Mouse (Mus musculus): ENCODE data around the gene Ank.
"Not testable (repeated sequence)": the region's sequence is repeated elsewhere in the genome, so short reads cannot be mapped to it uniquely, and the experiment has no call there.

Gene Ank

DNA sequence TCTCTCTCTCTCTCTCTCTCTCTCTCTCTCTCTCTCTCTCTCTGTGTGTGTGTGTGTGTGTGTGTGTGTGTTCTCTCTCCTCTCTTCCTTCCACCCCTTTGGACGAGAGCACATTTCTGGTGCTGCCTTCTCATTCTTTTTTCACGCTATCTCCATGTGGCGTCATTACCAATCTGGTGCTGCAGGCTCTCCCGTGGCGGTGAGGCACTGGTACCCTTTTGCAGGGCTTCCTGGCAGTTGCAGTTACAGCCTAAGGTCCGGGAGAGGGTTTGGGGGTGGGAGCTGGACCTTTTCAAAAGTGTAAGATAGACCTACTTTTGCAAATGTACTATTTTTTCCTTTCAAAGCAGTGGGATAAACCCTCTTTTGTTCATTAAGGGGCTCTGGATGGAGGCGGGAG lies 1.2 kb downstream of the Ank start:
- no peak for DNase-seq

DNA sequence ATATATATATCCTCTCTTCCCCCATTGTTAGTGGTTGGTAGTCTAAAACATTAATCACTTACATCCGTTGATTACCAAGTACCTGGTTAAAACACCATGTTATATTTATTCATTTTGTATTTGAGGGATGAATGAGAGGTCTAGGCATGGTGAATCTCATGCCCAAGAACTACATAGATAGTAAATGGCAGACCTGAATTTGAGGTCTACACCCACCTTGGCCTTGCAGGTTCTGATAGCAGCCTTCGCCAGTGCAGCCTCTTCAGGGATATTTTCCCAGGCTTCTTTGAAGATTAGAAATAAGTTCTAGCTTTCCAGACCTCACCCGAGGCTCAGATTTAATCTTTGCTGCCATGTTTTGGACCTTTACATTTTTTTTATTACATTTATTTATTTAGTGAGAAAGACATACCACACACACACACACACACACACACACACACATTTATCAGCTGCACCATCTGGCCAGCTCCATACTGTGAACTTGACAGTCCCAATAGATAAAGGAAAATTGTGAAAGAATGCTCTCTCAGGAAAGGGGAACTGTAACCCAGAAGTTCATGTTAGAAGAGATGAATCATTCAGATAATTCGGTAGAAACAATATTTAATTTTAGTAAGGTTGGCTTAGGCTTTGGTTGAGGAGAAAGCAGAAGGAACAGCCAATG lies 2.5 kb downstream of the Ank start:
- DNase-seq: no peak

DNA sequence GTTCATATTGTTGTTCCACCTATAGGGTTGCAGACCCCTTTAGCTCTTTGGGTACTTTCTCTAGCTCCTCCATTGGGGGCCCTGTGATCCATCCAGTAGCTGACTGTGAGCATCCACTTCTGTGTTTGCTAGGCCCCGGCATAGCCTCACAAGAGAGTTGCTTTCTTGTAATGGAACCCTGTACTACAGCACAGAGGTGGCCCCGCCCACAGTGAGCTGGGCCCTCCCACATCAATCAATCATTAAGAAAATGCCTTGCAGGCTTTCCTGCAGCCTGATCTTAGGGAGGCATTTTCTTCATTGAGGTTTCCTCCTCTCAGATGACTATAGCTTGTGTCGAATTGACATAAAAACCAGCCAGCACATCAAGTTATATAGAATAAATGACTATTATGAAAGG lies 3.9 kb downstream of the Ank start:
- DNase-seq: not testable (repeated sequence)

DNA sequence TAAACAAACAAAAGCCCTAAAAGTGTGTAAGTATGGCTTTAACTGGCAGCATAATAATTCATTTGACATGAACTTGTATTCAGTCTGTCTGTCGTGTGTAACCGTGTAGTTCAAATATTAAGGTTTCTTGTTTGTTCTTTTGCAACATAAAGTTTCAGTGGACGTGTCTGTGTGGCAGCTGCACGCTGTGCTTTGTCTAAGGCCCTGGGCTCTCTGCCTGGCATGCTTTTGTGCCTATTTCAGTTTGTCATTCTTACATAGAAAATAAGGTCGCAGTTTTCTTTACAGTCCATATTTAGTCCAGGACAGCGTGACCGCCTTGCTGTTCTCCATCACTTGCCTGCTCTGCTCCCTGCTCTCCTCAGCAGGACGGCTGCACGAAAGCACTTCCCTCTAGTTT lies 5.8 kb downstream of the Ank start:
- no peak for DNase-seq

DNA sequence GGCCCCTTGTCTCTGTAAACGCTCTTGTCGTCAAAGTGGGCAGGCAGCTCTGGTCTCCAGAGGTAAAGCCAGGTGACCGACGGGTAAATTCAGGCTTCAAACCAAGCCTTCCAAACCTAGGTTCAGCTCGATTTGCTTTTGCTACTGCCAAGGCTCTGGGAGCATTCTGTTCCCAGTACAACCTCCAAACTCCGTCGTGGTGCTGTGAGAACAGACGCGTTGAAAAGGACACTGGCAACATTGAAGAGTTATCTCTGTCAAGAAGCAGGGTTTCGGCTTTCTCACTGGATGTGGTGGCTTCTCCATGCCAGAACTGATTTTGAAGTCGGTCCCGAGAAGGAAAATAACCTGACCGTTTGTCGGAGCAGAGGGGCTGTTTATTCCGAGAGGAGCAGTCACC lies 9.5 kb downstream of the Ank start:
- DNase-seq: no peak

DNA sequence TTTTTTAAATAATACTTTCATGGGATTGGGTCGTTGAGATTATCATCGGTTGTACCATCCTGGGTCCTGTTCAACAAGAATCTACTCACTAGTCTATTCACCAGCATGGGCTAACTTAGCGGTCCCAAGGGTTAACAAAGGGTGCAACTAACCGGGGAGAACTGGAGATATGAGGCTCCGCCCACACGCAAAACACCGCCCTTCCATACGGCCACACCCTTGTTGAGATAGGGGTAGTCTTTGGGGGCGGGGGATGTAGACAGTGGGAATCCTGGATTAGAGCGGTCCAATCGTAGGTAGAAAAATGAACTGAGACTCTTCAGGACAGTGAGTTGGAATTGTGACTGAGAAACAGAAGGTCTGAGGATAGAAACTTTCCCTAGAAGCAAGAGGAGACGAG lies 10.2 kb downstream of the Ank start:
- DNase-seq: no peak

DNA sequence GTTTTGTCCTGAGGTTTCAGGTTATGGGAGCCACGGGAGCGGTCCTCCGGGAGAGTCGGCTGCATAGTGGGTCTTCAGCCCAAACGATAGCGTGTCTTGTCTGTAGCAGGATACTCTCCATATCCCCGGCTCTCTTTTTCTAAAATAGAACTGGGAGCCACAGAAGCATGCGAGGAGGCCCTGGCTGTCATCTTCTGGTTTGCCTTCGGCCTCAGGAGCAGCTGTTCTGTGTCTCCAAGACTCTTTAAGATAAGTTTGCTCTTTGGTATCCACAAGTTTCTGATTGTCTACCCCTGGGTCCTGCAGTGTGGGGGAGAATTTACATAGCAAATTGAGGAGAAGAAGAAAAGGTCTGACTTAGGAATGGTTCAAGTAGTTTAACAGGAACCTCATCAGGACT lies 10.7 kb downstream of the Ank start:
- DNase-seq: no peak

DNA sequence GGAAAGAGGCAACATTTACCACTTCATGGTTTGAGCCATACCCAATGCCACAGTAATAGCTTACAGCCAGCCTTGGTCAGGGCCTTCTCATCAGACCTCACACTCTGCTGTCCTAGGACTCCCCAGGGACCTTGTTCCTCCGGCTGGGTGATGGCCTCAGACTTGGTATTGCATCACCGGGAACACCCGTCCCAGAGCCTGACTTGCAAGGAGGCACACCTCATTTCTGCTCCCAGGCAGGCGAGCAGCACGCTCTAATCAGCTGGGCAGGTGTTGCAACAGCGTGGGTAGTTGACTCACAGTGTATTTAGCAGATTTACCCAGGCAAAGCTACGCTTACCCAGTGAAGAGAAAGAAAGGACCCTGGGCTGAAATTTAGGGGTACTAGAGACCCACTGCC lies 11.2 kb downstream of the Ank start:
- DNase-seq: peak in 1 of 2 experiments; percentile 49

DNA sequence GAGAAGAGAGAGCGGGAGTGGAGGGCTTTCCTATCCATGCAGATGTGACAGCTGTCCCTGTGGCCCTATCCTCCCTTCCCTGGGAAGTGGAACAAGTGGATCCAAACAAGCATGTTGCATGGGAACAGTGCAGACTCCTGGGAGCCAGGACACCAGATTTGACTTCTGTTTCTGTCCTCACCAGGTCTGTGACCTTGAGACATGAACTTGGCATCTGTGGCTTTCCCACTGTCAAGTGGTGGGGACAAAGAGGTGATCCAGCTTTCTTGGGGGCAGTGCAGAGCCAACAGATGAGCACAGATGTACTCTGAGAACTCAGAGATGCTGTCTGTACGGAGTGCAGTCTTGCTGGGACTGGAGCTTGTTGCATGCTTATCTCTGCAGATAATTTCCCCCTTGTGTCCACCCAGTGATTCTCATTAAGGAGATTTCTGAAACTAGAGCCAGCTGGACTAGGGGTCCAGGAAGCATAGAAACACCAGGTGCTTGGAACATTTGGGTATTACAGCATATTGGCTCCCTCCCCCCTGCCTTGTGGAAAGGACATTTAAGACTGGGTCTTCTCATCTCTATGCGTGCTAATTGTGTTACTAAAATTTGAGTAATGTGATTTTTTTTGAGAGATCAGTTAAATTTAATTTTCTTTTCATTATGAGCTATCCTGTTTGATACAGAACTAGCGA lies 14.0 kb downstream of the Ank start:
- no peak for DNase-seq

DNA sequence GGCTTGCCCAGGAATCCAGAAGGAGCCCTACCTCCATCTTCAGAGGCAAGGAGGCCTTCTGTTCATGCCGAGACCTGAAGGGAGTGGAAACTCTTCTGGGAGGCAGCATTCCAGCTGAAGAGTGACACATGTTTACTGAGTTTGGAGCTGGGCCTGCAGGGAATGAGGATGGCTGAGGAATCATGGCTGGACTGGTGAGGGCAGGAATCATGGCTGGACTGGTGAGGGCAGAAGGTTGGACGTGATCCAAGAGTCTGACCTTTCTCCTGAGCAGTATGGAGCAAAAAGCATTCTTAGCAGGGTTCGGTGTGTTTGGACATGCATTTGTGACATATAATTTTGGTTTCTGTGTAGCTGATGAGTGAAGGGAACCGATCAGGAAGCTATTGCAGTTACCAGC lies 15.5 kb downstream of the Ank start:
- no peak for DNase-seq

DNA sequence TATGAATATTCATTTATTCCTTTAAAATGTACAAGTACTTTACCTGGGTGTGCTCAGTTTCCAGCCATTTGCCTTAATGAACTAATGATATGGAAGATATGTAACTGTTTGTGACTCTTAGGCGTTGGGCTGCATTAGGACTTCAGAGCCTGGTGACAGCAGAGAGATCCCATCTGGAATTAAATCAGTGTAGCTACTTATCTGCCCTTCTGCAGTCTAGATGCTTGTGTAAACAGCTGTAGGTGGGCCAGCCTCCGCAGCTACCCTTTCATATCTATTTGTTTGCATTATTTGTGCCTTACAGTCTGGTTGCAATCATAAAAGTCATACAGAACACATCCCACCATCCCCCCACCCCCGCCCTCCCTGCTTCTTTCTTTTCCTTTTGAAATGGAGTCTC lies 16.7 kb downstream of the Ank start:
- no peak for DNase-seq

DNA sequence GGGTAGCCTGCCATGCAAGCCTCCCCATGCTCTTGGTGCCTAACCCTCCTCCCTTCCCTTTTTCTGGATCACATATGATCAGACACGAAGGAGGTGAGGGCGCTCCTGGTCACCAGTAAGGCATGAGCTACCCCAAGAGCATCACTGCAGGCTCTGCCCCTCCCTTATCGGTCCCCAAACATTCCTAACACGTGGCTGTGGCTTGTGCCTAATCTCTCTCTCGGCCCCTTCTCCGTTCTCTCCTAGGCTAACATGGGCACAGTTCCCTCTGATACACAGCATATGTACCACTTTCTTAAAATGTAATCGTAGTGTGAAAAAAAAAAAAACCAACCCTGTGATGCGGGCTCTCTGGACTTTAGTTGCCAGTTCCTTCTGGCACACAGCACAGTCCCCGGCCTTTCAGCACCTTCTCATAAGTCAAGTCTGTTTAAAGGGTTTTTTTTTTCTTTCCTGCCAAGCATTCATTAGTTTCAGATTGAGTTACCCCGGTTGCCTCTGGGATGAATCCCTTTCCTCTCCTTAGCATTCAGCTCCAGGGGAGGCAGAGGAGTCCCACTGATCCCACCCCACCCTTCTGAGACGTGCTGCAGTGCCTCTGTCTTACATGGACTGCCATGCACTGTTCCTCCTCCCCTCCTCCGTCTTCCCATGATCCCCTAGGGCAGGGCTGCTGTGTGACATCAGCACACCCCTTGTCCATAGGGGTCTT lies 19.2 kb downstream of the Ank start:
- no peak for DNase-seq

DNA sequence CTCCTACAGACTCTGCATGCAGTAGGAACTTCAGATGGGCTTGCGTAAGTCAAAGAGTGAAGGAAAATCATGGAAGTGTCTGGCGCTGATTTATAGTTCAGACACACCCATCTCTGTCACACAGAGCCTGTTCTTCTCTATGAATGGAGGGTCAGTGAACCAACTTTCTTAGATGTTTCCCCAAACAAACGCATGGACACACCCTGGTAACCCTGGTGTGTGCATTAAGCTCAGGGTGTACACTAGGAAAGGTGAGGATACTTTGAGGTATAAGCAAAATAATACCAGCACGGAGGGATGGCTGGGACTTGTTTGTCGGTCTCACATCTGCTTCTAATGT lies 19.8 kb downstream of the Ank start:
- DNase-seq: no peak

DNA sequence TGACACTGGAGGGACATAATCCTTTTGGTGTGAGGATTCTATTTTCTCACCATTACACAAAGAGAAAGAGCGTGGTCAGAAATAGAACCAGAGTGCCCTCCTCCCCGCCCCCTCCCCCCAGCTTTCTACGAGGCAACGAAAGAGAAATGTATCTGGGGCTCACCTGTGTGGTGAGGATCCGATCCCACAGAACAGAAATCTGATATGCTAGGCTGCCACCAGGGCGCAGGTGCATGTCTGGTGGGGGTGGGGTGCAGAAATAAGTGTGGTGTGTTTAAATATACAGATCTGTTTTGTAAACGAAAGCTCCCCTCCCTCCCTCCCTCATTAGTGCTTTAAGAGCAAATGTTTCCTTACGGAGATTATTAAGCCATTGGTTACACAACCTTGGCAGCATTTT lies 20.6 kb downstream of the Ank start:
- DNase-seq: no peak

DNA sequence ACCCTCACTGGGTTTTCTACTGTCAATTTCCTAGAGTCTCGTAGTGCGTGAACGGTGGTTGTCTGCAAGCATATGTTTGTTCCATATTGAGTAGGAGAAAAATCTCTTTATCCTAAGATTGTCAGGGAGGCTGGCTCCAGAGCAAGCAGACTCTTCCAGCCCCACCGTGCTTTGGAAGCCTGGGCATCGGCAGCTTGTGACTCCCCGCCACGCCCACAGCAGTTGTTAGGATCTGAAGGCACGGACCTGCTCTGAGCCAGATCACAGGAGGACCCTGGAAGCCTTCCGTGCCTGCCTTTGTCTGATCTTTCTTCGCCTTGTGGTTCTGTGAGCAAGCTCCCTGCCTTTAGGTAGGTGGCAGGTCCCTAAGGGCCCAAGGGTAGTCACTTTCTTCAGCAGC lies 21.6 kb downstream of the Ank start:
- DNase-seq: no peak

DNA sequence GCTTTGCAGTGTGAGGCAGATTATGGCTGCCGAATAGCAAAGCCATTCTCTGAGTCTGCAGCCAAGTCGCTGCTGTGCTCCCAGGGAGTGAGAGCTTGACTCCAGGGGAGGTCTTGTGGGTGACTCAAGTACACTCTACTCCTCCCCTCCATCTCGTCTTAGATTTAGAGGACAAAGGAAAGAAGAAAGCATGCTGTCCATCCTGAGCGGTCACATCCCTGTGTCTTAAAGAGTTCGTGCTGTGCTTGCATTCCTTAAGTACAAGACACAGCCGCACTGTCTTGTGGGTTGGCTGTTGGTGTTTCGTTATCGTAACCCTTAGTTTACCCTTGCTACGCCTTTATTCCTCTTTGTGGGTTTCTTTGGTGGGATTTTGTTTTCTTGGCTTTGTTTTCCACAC lies 24.2 kb downstream of the Ank start:
- DNase-seq: no peak

DNA sequence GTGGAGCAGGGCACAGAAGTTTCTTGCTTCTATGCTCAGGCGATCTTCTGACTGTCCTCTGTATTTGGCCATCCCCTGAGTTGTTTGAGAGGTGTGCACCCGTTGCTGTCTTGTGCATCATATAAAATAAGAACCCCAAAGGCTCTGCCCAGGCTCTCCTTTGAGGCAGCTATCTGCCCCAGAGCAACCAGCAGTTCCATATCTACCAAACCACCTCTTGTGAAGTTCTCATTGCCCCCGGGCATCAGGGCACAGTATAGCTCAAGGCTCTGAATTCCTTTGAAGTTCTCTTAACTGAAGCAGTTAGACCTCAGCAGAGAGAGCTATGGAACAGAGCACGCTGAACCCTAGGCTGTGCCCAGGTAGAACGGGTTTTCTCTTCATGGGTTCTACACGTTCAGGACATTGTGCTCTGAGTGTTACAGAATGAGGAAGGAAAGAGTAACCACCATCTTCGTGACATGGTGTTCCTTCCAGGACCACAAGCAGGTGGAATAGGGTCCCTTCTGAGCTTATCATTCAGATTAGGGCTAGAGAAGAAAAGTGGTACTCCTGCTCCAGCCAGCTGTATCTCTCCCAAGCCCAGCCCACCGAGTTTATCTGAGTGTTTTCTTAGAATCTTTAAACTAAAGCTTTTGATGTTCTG lies 25.1 kb downstream of the Ank start:
- DNase-seq: no peak

DNA sequence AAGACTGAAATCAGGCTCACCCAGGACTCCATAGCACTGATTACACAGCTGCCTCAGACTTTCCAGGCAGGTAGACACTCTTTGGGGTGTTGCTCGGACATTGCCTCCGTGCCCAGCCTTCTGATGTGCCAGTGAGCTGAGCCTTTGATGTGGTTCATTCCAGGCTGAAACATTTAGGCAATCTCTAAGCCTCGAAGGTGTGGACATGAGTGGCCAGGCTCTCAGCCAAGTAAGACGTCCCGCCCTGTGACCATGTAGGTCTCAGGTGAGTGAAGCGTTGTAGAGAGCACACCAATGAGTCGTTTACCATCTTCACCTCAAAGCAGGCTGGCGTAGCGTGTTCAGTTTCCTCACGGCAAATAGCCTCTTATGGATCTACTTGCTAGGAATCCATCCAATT lies 25.7 kb downstream of the Ank start:
- DNase-seq: no peak

DNA sequence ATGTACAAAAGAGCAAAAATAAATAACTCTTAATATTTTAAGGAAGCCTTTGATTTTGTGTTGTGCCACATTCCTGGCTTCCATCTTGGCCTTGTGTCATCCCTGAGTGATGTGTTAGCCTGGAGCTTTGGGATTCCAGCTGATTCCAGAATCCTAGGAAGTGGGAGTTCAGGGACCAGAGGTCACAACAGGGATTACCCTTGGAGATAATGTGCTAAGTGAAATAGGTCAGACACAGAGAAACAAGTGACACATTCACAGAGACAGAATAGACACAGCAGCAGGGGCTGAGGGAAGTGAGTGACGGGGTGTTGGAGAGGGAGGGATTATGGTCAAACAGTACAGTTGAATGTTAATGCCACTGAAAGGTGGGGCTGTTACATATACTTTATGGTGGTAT lies 26.3 kb downstream of the Ank start:
- no peak for DNase-seq

DNA sequence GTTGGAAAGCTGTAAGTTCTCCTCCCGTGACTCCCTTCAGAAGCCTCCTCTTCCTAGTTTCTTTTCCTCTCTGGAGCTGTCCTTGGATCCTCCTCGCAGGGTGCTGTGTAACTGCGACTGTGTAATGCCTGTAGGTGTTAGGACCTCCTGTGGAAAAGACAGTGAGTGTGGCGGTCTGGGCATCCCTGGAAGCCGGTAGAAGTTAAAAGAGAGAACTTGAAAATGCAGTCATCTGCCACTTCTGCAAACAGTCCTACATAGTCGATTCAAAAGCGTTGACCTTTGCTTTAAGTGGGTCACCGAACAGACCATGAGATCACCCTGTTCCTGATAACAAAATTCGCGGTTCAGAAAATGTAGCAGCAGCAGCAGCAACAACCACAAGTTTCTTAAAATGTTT lies 27.0 kb downstream of the Ank start:
- no peak for DNase-seq

DNA sequence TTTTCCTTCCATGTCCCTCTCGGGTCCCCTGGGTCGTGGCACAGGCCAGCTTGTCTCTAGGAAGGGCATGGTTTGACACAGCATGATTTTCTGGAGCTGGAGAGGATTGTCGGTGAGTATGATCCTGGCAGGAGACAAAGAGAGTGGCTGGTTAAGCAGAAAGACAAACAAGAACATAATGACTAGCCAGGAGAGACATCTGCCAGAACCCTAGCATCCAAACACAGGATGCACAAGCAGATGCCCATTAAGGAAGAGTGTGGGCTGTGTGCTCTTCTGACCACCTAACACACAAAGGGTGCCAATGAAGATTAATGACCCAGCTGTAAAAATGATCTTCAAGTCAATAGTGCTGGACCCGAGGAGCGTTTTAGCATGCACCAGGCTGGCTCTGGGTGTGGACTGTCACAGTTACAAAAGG lies 29.5 kb downstream of the Ank start:
- DNase-seq: no peak

DNA sequence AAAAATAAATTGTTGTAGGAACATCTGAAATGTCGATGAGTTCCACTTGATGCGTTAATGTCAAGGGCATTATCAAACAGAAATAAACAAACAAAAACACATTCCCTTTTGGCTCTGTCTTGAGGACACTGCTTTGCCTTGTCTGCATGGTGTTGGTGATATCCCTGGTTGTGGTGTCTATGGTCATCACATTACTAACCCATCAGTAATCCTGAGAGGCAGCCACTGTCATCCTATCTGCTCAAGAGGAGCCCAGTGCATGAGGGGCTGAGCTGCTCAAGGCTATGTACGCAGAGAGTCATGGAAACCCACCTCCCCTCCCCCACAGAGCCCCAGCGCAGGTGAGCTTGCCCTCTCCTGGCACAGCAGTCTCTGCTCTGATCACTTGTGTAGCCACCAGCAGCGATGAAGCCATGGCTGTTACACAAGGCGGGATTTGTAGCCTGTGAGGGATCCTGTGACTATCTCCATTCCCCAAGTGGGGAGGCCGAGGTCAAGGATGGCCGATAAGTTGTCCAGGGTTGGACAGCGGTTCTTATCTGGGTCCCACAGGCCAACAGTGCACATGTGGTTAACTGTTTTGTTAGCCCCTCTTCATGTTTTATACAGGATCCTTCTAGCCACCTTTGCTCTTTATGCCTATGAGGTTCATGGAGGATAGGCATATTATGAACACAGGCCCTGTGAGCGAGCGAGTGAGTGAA lies 30.3 kb downstream of the Ank start:
- DNase-seq: no peak

DNA sequence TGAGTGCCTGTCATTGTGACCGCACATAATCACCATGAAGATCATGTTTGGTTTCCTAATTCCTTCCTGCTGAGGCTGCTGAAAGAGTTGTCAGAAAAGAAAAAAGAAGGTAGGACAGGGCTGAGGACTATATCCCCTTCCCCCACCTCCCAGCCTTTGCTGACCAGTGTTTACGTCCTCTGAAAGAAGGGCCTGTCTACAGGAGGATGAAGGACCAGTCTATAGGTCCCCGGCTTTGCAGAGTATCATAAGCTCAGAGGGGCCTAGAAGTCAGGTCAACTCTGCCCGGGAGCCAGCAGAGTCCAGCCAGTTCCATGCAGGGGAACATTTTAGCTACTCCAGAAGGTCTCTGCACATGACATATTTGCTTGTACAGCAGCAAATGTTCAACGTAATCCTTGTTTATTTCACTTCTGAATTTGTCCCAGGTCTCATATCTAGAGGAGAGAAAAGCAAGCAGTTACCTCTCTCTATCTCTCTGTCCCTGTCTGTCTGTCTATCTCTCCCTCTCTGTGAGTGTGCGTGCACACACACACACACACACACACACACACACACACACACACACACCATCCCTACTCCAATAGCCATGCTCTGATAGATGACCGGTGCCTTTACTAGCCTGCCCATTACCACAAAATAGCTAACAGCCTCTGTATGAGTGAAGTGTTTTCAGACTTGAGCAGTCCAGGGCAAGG lies 31.0 kb downstream of the Ank start:
- DNase-seq: no peak

All from kidney, postnatal 25 days (tissue).